Mouse (Mus musculus) heart, adult 2 months (tissue): ENCODE measurements around the gene Car9.

ENCODE experiments used
- CTCF ChIP-seq: fragments of 200-600 bp; IDR thresholded peaks from 2 replicates; pipeline ENCODE4 v1.8.1; 2022; ENCODE audit warnings: antibody characterized with exemption, mild to moderate bottlenecking, moderate library complexity
- EP300 ChIP-seq: fragments of 200-500 bp; IDR thresholded peaks from 2 replicates; pipeline ENCODE4 v1.6.1; 2011; ENCODE audit warnings: low read depth, low read length, control low read depth; ENCODE audit not compliant: insufficient read depth

- TF ChIP-seq EP300 (no peak), CTCF (no peak)
Measured at GRCm38 (mm10) chr4:43535628-43536027, 28.9 kb downstream of the Car9 start.
